Mouse (Mus musculus): ENCODE measurements around the gene Gm21820. TPM values are rescaled to one million over a fixed set of nuclear protein-coding genes. Genes with fewer than 3 reads are reported as not detected.
"Not testable (repeated sequence)": the region's sequence is repeated elsewhere in the genome, so short reads cannot be mapped to it uniquely, and the experiment has no call there.

Gm21820 gene
- total RNA-seq (2015) (not detected in 2 replicates), total RNA-seq (2017) (not detected in 2 replicates)

- not testable (repeated sequence) for ATAC-seq (replicated peaks; ENCODE audit: poor library complexity)
Measured at GRCm38 (mm10) chrY:5249341-5249740, at the start of gene Gm21820. TSS of gene Gm21820 (minus strand) at chrY:5249441.

Other genes with a start within 250 kb of the Gm21820 start
- not detected in 2 replicates for gene Gm20918, start 205.5 kb downstream of the Gm21820 start, total RNA-seq (2015)
- not detected in 2 replicates for gene Gm20918, start 205.5 kb downstream of the Gm21820 start, total RNA-seq (2017)

All from megakaryocyte progenitor cell, adult 5-6 weeks (primary cell).